Mouse (Mus musculus): Measurements from ENCODE around the gene Olfr1051.

GRCm38 (mm10) chr2:86240189-86240588, 38.7 kb downstream of the Olfr1051 start, which contains the start of gene Olfr1048:
- no peak for TF ChIP-seq CTCF (conservative IDR thresholded peaks at IDR 0.05; ENCODE audit: low read length)
- no peak for TF ChIP-seq NANOG (IDR thresholded peaks at IDR 0.05; ENCODE audit: borderline replicate concordance, low read length)

All from E14TG2a.4 (cell line).